Mouse (Mus musculus) G1E (cell line): ENCODE data around the gene Tex37. TPM values are rescaled to one million over a fixed set of nuclear protein-coding genes. Genes with fewer than 3 reads are reported as not detected.

Experiments
- ATAC-seq: 2 replicates; pipeline ENCODE4 v1.8.0; 2016; ENCODE audit warnings: mild to moderate bottlenecking; ENCODE audit not compliant: insufficient number of reproducible peaks, poor library complexity, low FRiP score, severe bottlenecking; ENCODE audit errors: extremely low read depth
- DNase-seq: peaks from one replicate; pipeline ENCODE4 v3.0.0; 2012; ENCODE audit warnings: low spot score
- H3K27me3 ChIP-seq: 2 replicates; pipeline ENCODE4 v1.6.1; 2012; ENCODE audit warnings: mild to moderate bottlenecking, low read length, inconsistent platforms; ENCODE audit not compliant: insufficient read depth
- H3K36me3 ChIP-seq: replicated peaks from 2 replicates; pipeline ENCODE3; 2012; ENCODE audit warnings: mild to moderate bottlenecking, inconsistent platforms
- H3K4me1 ChIP-seq: 2 replicates; pipeline ENCODE4 v1.6.1; 2012; ENCODE audit warnings: low read depth, low read length, inconsistent platforms, mixed read lengths; ENCODE audit not compliant: insufficient read depth
- H3K4me3 ChIP-seq: 2 replicates; pipeline ENCODE4 v1.5.1; 2012; ENCODE audit warnings: low read depth, mild to moderate bottlenecking, inconsistent platforms, low read length, moderate library complexity, mixed read lengths
- H3K9me3 ChIP-seq: replicated peaks from 2 replicates; pipeline ENCODE4 v1.6.1; 2012; ENCODE audit warnings: inconsistent platforms
- CTCF ChIP-seq: IDR thresholded peaks from 2 replicates; pipeline ENCODE4 v1.5.1; 2012; ENCODE audit warnings: low read depth, low read length, inconsistent platforms, mixed read lengths
- GATA1 ChIP-seq: IDR thresholded peaks from 2 replicates; pipeline ENCODE4 v1.6.1; 2012; ENCODE audit warnings: borderline replicate concordance, low read length, inconsistent platforms, mixed read lengths
- GATA2 ChIP-seq: IDR thresholded peaks from 2 replicates; pipeline ENCODE4 v1.6.1; 2012; ENCODE audit warnings: low read depth, low read length, inconsistent platforms, borderline replicate concordance
- POLR2AphosphoS5 ChIP-seq: IDR thresholded peaks from 2 replicates; pipeline ENCODE4 v1.6.1; 2012; ENCODE audit warnings: low read depth, low read length, inconsistent platforms; ENCODE audit not compliant: insufficient replicate concordance
- TAL1 ChIP-seq: conservative IDR thresholded peaks from 2 replicates; pipeline ENCODE4 v1.6.1; 2012; ENCODE audit warnings: low read depth, low read length, inconsistent platforms, mixed read lengths
- polyA plus RNA-seq: library from polyadenylated mRNA; stranded (reverse); fragments of >175 nt; gene quantifications from 2 replicates; pipeline ENCODE4 v1.2.3, GENCODE M21; 2012
- total RNA-seq, 2 experiments: library from RNA; stranded (forward) in 1 of 2; stranded (reverse) in 1 of 2; fragments of 200-1000 nt in 1 of 2; fragments of >200 nt in 1 of 2; fragmentation: Nextera tagmentation in 1 of 2; gene quantifications; 2 replicates each; pipeline ENCODE4 v1.2.3; 2014 to 2017

Gene Tex37
- total and polyA plus RNA-seq, 3 experiments, result 0.22 TPM; not detected in 2

DNA sequence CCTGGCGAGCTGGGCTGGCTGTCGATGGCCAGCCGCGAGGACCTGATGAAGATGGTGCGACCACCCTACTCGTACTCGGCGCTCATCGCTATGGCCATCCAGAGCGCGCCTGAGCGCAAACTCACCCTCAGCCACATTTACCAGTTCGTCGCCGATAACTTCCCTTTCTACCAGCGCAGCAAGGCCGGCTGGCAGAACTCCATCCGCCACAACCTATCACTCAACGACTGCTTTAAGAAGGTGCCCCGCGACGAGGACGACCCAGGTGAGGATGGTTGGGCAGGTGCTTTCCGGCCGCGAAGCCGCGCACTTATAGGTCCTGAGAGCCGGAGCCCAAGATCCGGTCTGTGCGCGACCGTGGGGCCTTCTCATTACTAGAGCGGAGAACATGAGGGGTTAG, 38.2 kb upstream of the Tex37 start:
- TF ChIP-seq TAL1 (no peak), GATA1 (no peak), GATA2 (no peak)
- H3K36me3 ChIP-seq, result no peaks in the 10 kb centered on the region
- no peak for DNase-seq
- no peak for ATAC-seq
- peaks cover 23% of the 10 kb centered on the region for H3K27me3 ChIP-seq
- no peak overlapping the region for H3K4me3 ChIP-seq
- no peaks in the 10 kb centered on the region for H3K4me1 ChIP-seq
- no peaks in the 10 kb centered on the region for H3K9me3 ChIP-seq

DNA sequence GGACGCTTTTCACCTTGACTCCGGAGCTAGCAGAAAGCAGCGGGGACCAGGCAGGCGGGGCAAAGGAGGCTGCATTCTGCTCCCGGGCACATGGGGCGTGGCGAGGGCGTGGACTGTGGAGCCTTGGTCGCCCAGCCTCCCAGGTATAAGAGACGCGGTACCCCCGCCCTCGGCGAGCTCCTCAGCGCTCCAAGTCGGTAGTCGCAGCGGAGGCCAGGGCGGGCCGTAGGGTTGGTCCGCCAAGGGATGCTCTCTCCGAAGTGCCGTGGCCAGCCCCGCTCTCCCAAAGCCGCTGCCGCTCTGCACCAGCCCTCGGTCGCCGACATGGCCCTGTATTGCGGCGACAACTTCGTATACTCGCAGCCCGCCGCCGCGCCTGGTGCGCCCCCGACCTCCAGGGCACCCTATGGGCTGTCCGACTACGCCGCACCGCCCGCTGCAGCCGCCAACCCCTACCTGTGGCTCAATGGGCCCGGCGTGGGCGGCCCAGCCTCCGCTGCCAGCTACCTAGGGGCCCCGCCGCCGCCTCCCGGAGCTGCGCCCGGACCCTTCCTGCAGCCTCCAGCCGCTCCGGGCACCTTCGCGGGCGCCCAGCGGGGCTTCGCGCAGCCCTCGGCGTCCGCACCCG, 37.7 kb upstream of the Tex37 start, which contains the start of gene Foxi3:
Gene Foxi3, plus strand, starts transcription at position 247 of the 628 bp plus-strand sequence.
- Histone ChIP-seq H3K4me1 (no peaks in the 10 kb centered on the region), H3K36me3 (no peaks in the 10 kb centered on the region), H3K9me3 (no peaks in the 10 kb centered on the region), H3K4me3 (no peak within 1 kb of the TSS), H3K27me3 (peaks cover 23% of the 10 kb centered on the region)
- DNase-seq, result no peak
- ATAC-seq, result no peak
- TF ChIP-seq GATA1 (no peak), POLR2AphosphoS5 (no peak), GATA2 (no peak), CTCF (no peak), TAL1 (no peak)

- Histone ChIP-seq H3K4me1 (no peaks in the 10 kb centered on the region), H3K9me3 (no peaks in the 10 kb centered on the region), H3K4me3 (no peak overlapping the region), H3K27me3 (peaks cover 23% of the 10 kb centered on the region), H3K36me3 (no peaks in the 10 kb centered on the region)
- TF ChIP-seq TAL1, result no peak
- TF ChIP-seq GATA1, result no peak
- no peak for TF ChIP-seq CTCF
- TF ChIP-seq GATA2, result no peak
- TF ChIP-seq POLR2AphosphoS5, result no peak
- DNase-seq, result no peak
- no peak for ATAC-seq
These were observed 37.1 kb upstream of the Tex37 start for GRCm38 (mm10) chr6:70955841-70956240.

- TF ChIP-seq CTCF, result no peak
- no peak for TF ChIP-seq TAL1
- no peak for TF ChIP-seq POLR2AphosphoS5
- no peak for TF ChIP-seq GATA1
- no peak for TF ChIP-seq GATA2
- H3K27me3 ChIP-seq, result peaks cover 23% of the 10 kb centered on the region
- DNase-seq, result no peak
- no peak for ATAC-seq
- H3K4me1 ChIP-seq, result no peaks in the 10 kb centered on the region
- no peaks in the 10 kb centered on the region for H3K36me3 ChIP-seq
- H3K9me3 ChIP-seq, result no peaks in the 10 kb centered on the region
- H3K4me3 ChIP-seq, result no peak overlapping the region
These were observed 36.6 kb upstream of the Tex37 start for GRCm38 (mm10) chr6:70955291-70955800.

- ATAC-seq (no peak), DNase-seq (no peak)
- no peaks in the 10 kb centered on the region for H3K36me3 ChIP-seq
- peaks cover 23% of the 10 kb centered on the region for H3K27me3 ChIP-seq
- no peak overlapping the region for H3K4me3 ChIP-seq
- TF ChIP-seq CTCF (no peak), POLR2AphosphoS5 (no peak), GATA2 (no peak), TAL1 (no peak), GATA1 (no peak)
- H3K4me1 ChIP-seq, result no peaks in the 10 kb centered on the region
- H3K9me3 ChIP-seq, result no peaks in the 10 kb centered on the region
These were observed 35.3 kb upstream of the Tex37 start for GRCm38 (mm10) chr6:70954040-70954439.

- Histone ChIP-seq H3K4me3 (no peak overlapping the region), H3K9me3 (no peaks in the 10 kb centered on the region), H3K36me3 (no peaks in the 10 kb centered on the region), H3K27me3 (peaks cover 23% of the 10 kb centered on the region), H3K4me1 (no peaks in the 10 kb centered on the region)
- TF ChIP-seq POLR2AphosphoS5, result no peak
- TF ChIP-seq GATA2, result no peak
- no peak for TF ChIP-seq CTCF
- no peak for TF ChIP-seq GATA1
- TF ChIP-seq TAL1, result no peak
- DNase-seq, result no peak
- no peak for ATAC-seq
These were observed 34.5 kb upstream of the Tex37 start for GRCm38 (mm10) chr6:70953274-70953673.

DNA sequence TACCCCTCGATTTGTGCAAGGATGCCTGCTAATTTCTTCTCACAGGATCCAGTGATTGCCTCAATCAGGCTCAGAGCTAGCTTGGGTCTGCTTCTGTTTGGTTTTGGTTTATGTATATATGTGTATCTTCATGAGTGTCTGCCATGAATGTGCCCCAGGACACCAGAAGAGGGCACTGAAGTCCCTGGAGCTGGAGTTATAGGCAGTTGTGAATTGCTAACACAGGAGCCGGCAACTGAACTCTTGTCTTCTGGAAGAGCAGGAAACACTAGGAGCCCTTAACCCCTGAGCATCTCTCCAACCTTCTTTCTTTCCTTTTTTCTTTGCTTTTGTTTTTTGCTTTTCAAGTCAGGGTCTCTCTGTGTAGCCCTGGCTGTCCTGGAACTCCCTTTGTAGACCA, 13.1 kb upstream of the Tex37 start:
- no peak overlapping the region for H3K4me3 ChIP-seq
- no peaks in the 10 kb centered on the region for H3K9me3 ChIP-seq
- no peaks in the 10 kb centered on the region for H3K36me3 ChIP-seq
- no peak for TF ChIP-seq CTCF
- TF ChIP-seq POLR2AphosphoS5, result no peak
- TF ChIP-seq GATA2, result no peak
- TF ChIP-seq GATA1, result no peak
- no peak for TF ChIP-seq TAL1
- no peaks in the 10 kb centered on the region; the same call in 1 of the 2 replicates for H3K27me3 ChIP-seq
- no peak for DNase-seq
- no peak for ATAC-seq
- H3K4me1 ChIP-seq, result no peaks in the 10 kb centered on the region
